Mouse (Mus musculus) left cerebral cortex, postnatal 14 days (tissue): Measurements from ENCODE around the gene Rtl5. TPM values are rescaled to one million over a fixed set of nuclear protein-coding genes. Genes with fewer than 3 reads are reported as not detected.
A peak's percentile ranks its signal among the peaks of the same experiment; 100 is the strongest.

Experiments
- DNase-seq, 2 experiments: peaks; one replicate each; pipeline ENCODE4 v3.0.0; 2021 to 2022; ENCODE audit warnings: low spot score in 2 of 2, mixed read lengths in 1 of 2
- intact Hi-C: fragments of 180-260 bp; cut with DNase I; formaldehyde crosslinking; loops from one replicate; pipeline ENCODE4 v1.15.1; 2025
- total RNA-seq, 2 experiments: library from RNA; stranded (reverse); gene quantifications; 2 replicates each; pipeline ENCODE4 v1.2.3; 2021

Gene Rtl5
- total RNA-seq, 2 experiments from 2014 or later = 12.3 to 14.3 TPM

DNA sequence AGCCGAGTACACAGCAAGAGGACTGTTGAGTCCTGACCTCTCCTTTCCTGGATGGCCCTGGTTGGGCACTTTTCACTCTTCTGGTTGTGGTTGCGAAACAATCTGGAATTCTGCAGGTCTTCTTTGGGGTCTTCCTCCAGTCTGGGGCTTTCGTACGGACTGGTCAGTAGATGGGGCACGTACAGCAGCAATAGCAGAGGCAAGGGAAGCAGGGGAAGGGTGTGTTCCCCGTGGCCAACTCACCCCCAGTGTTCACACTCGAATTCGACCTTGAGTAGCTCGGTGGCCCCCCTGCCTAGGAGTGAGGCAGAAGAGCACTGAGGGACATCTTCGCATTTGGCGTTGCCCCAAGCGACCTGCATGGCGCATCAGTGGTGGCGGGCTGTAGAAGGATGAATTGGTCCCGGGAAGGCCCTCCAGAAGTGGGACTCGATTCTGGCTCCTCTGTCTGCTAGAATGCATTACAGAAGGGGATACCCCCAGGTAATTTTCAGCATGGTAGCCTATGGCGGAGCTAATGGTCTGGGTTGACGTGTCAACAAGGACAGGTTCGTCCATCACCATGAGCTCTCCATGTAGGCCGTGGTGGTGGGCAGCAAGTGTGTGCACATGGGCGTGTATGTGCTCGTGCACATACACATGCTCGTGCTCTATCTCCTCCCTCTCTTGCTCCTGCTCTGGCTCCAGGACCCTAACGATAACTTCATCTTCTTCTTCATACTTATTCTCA, 2.1 kb downstream of the Rtl5 start:
- intact Hi-C loops = loop anchor here (5.0 kb wide), 3 partner anchors 67 to 262 kb away; no protein-coding TSS in a partner anchor
- DNase-seq = no peak

DNA sequence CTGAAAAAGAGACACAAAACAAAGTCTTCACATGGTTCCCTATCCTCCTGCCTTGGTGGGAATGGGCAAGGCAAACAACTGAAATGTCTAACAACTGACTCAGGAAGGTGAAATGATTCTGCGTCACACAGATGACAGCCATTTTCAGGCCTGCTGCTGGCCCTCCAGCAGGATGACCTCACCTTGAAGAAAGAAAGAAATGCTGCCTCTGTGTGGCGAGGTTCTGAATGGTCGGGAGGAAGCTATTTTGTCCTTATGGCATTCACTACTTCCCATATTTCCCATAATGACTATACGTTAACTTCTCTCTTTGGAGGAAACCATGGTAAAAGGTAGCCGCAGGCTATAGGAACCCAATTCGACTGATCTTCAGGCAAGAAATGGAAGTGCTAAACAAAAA, 4.0 kb downstream of the Rtl5 start:
- no peak for DNase-seq
- intact Hi-C loops = loop anchor here (2.0 to 5.0 kb wide), 4 partner anchors 65 to 260 kb away; no protein-coding TSS in a partner anchor

DNA sequence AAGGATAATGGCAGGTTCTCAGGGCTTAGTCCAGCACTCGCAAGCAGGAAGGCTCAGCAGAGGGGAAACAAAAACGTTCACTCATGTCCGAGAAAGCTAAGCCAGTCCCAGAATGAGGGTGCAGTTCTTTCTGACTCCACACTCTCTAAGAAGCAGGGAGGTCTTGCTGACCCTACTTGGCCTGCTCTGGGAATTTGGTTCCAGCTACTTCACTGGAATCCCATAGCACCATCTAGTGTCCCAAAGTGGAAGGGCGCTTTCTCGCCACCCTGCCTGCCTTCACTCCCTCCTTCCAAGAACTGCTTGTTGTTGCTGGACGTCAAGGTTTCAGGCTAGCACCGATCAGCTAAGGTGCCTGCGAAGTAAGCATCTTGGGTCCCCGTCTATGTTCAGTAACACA, 5.0 kb downstream of the Rtl5 start:
- intact Hi-C loops = loop anchor here (2.0 to 5.0 kb wide), 4 partner anchors 64 to 259 kb away; no protein-coding TSS in a partner anchor
- DNase-seq = peak; percentile 79 to 84

DNA sequence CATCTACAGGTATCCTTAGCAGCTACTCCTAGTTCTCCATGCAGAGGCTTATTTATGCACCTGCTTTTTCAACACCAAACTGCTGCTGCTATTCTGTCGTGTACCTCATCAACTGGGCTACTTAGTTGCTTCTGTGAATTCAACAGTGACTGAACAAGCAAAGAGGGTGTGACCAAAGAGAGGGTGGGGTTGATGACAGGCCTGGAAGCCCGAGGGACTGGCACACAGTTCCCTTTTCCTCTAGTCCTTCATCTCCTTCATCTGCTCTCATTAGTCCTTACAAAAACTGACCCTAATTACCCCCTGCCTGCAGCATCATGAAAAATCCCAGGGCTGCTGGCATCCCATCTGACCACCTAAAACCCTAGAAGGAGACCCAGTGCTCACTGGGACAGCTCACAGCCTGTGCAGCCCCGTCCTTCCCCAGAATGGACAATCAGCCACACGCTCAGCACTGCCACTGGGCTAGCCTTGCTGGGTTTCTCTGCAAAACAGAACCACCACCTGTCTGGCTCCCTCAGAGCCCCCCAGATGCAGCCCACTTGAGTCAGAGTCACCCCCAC, 5.8 kb downstream of the Rtl5 start:
- intact Hi-C loops = loop anchor here (5.0 kb wide), 3 partner anchors 63 to 258 kb away; no protein-coding TSS in a partner anchor
- no peak for DNase-seq

DNA sequence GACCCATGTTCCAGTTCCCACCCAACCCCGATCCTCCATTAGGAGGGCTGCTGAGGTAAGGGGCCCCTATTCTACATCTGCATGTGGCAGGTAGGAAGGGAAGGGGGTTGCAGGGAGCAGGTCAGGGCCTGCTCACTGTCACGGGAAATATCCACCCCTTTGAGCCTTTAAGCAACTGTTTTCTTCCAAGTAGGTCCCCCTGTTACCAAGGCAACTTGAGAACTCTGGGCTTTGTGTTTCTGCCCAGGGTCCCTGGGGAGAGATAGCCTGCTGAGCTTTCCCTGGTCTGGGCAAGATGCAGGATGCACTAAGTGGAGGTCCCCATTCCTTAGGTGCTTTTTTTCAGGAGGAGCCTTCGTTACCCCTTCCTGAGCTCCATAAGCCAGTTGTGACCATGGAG, 7.0 kb downstream of the Rtl5 start:
- intact Hi-C loops = no loop called here
- DNase-seq = no peak

DNA sequence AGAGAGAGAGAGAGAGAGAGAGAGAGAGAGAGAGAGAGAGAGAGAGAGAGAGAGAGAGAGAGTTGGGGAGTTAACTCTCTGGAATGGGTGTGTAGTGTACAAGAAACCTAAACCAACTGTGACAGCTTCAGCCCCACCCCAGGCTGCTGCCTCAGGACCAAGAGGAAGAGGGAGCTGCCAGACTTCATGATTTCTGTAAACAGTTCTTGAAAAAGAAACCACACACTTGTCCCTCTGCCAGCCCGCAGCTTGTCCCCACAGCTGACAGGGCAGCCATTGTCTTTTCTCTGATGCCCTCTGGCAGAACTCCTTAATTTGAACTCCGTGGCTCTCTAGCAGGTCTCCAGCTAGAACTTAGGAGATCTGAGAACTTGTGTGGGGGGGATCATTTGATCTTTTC, 10.2 kb downstream of the Rtl5 start:
- intact Hi-C loops = no loop called here
- DNase-seq = no peak

DNA sequence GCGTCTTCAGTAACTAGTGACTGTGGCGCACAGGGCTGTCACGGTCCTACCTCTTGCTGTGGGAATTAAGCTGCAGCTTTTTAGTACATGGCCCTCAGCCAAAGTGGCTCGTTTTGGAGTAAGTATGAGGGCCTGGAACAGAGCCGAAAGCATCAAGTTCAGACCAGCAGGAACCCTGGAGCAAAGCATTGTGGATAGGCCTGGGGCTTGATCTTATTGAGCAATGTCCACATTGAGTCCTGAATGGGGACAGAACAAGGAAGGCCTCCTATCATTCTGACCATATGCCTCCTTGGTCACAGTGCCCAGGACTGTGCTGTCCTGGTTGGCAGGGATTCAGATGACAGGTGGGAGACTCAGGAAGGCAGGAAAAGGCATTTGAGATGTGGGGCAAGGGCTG, 10.9 kb downstream of the Rtl5 start:
- no peak for DNase-seq
- intact Hi-C loops = no loop called here

DNA sequence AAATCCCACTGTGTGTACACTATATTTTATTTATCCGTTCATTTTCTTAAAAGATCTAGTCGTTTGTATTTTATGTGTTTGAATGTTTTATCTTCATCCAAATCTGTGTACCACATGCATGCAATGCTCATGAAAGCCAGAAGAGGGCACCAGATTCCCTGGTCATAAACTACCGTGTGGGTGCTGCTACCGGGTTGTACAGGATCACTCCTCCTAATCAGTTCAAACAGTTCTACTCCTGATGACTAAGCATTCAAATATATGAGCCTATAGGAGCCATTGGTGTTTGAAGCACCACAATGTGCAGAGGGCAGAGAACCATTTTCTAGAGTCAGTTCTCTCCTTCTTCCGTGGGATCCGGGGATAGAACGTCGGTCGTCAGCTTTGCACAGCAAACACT, 11.7 kb downstream of the Rtl5 start:
- no peak for DNase-seq
- intact Hi-C loops = no loop called here

DNA sequence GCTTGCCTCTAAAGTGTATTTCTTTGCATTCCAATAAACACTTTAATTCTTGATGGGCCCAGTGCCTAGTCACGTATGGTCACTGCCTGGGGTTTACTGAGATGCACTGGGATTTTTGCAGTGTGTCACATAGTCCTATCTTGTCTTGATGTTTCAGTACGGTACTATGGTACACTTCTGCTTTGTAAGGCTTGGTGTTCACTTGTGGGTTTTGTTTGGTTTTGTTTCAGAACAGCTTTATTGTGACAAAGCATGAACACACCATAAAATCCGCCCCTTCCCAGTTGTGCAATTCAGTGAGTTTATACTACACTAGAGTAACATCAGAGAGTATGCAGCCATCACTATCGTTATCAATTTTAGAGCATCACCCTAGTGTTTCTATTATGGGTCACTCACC, 17.1 kb downstream of the Rtl5 start:
- DNase-seq = no peak
- intact Hi-C loops = no loop called here

DNA sequence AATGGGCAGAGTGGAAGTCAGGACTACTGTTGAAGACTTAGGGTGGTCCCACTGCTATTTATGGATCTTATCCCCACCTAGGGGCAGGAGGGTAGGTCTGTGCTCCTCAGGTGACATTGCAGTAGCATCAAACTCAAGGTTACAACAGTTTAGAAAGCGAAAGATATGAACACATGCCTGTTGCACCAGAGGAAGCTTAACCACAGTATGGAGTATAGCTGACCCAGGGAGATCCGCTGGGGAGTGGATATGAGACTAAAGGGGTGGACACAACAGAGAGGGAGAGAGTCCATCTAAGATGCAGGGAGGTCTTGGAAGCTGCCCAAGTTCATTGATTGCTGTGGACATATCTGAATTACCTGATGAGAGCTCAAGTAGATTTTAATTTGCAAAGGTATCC, 17.7 kb downstream of the Rtl5 start:
- intact Hi-C loops = no loop called here
- DNase-seq = no peak

DNA sequence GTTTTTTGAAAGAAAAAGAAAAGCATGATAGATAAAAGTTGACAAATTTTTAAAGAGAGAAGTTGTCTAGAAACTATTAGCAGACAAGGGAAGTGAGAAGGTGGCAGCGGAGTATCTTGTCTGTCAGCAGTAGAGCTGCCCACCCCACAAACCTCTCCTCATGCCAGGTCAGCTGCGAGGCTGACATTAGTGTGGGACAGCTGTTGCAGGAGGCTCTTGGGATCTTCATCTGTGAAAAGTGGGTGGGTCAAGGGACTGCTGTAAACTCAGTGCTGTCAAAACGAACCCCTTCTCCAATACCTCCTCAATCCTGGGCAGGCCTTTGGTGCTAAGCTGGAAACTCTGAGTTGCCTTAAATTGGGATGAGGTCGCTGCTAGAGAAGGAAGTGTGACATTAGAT, 19.9 kb downstream of the Rtl5 start:
- intact Hi-C loops = no loop called here
- no peak for DNase-seq

DNA sequence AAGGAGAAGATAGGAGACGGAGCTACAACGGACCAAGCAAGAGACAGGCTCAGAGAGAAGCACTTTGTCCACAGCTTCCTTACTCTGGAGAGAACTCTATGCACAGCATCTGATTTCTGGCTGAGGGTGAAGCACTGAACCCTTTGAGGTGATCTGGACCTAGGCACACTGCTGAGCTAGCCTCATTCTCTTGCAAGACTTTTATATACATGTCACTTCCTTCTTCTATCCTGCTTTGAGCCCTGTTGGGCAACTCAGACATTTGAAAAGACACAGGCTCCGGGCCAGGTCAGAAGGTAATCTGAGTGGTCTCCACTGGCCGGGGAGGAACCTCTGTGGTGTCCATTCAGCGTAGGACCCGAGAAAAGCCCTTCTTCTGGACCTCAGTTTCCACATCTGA, 20.6 kb downstream of the Rtl5 start:
- intact Hi-C loops = no loop called here
- DNase-seq = no peak

DNA sequence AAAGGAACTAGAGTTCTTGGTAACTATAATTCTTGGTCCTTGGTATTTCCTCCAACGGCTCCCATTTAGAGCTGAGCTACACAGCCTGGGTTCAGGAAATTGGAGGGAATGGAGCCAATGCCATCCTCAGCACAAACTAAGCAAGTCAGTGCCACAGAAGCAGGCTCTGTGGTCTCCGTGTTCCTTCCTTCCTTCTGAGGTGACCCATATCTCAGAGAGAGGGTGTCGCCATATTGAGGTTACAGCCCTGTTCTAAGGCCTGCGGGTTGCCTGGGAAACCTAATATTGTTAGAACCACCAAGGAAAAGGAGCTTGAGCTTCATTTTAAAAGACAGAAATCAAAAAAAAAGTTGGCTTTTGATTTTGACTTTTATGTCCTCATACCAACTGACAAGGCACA, 28.7 kb downstream of the Rtl5 start:
- intact Hi-C loops = no loop called here
- DNase-seq = no peak

DNA sequence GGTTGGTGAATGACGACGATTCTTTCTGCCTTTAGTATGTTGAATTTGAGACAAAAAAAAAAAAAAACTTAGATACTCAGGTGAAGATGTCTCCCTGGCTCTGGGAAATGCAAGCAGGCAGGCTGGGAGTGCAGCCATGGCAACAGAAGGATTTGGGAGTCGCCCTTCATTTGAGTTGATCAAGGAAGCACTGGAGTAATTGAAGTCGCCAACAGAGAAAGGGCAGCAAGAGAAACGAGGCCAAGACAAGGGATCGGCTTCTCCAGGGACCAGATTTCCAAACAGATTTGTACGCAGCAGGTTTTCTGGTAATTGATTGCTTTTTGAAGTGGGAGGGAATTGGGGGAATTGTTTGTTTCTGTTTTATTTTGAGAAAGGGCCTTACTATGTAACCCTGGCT, 29.5 kb downstream of the Rtl5 start:
- DNase-seq = no peak
- intact Hi-C loops = no loop called here

DNA sequence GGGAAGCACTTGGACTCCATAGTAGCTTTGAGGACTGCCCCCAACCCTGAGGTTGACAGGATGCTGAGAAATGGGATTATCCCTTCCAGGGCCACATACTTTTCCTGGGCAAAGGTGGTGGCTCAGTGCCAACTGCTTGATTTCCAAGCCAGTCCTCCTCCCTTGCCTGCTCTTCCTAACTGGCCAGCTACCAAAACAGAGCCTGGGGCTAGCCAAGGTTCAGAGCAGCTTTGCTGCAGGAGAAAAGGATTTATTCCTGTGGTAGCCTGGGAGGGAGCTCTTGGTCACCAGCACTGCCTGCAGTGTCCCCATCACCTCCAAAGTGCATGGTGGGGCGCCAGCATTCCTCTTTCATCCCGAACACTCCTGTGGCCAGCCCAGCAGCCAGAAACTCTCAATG, 33.6 kb downstream of the Rtl5 start:
- intact Hi-C loops = no loop called here
- DNase-seq = no peak

DNA sequence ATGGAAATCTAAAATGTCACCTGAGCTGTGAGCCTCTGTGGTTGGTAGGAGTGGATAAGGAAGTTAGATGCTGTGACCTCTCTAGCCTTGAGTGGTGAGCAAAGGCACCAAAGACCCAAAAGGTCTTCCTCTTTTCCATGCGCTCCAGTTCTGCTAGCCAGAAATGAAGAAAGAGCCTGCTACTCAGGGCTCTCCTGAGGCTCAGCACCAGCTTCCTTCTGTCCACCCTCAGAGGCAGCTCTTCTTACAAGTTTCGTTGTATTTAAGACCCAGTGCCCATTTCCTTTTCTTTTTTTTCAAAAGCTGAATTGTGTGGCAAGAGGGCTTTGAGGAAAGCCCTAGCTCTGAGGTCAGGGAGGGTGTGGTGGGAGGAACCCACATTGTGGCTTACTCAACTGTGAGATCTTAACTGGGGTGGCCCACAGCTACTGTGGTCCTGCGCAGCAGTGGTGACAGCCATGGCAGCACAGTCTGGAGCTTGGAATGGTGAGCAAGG, 34.2 kb downstream of the Rtl5 start:
- intact Hi-C loops = no loop called here
- no peak for DNase-seq

DNA sequence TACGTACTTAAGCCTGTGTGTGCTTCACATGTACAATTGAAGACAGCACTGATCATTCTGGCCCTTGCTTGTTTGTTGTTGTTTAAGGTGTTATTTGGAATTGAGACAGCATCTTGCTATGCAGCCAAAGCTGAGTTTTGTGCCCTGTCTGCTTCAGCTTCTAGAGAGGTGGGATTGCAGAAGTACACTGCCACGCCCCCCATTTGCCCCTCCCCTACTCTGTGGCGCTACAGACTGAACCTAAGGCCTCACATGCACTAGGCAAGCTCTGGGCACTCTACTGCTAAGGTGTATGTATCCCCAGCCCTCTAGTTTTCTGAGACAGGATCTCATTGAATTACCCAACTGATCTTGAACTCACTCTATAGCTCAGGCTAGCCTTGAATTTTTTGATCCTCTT, 35.4 kb downstream of the Rtl5 start:
- no peak for DNase-seq
- intact Hi-C loops = no loop called here

DNA sequence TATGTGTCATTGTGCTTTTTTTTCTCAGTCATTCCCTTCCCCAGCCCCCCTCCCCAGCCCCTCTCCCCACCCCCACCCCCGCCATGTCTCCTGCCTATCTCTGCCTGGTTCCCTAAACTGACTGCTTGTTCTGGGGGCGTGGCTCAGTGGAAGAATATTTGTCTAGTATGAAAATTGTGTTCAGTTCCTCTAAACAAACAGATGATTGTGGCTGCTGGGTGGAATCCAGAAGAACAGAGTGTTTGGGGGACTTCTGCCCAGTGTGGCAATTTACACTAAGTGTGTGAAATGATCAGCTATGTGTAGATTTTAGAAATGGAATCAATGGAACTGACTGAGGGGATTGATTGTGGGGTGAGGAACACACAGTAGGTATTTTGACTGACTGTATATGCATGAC, 37.5 kb downstream of the Rtl5 start:
- no peak for DNase-seq
- intact Hi-C loops = no loop called here

DNA sequence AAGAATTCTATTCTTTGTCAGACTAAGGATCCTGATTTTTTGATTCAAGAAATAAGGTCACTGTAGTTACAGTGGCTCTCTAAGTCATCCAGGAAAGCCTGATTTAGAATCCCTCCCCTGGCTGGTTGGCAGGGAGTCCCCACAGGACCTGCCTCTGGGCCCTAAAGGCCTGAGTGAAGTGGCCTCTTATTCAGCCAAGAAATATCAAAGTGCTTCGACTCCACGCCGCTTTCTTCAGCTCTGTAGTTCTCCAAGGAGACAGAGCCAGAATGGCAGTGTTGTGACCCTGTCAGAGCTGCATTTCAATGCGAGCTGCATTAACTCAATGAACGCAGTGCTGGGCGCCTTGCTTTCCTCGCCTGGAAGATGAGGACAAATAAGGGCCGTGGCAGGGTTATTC, 38.7 kb downstream of the Rtl5 start:
- intact Hi-C loops = no loop called here
- DNase-seq = no peak

DNA sequence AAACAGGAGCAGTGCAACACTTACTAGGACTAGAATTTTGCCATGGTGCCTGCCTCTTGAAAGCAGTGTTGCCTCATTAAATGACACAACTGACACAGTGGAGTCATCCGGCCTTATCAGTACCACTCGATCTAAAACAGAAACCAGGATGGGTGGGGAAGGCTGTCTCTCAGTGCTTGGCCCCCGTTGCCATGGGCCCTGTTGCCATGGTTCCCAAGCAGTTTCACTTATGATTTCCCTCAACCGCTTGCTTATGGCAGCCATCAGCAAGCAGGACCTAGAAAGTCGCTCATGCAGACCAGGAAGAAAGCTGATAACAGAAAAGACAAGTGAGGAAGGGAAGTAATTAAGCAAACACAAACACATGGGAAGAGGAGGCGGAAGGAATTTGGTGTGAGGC, 39.3 kb downstream of the Rtl5 start:
- peak; percentile 13 to 19 for DNase-seq
- intact Hi-C loops = no loop called here

DNA sequence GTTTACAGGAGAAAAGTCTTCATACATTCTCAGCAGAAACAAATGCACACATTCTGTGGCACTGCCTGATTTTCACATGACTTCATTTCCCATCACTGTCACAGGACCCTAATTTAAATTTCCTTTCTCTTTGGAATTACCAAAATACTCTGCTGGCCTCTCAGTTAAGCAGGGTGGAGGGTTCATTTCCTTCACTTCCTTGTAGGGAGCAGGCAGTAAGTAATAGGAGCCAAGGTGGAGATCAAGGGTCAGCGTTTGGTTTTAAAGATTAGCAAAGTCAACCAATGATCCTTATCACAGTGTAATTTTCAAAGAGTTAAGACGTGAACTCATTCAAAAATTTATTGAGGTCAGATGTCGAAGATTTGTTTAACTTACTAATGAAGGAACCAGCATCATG, 46.1 kb downstream of the Rtl5 start:
- no peak for DNase-seq
- intact Hi-C loops = no loop called here
